Mouse (Mus musculus): Measurements from ENCODE around the gene Ube2dnl2. TPM values are rescaled to one million over a fixed set of nuclear protein-coding genes. Genes with fewer than 3 reads are reported as not detected.

Gene Ube2dnl2
- polyA plus RNA-seq (2014; fragmentation: Nextera tagmentation; extraction: Ambion mirVana), result not detected in 2 replicates

DNA sequence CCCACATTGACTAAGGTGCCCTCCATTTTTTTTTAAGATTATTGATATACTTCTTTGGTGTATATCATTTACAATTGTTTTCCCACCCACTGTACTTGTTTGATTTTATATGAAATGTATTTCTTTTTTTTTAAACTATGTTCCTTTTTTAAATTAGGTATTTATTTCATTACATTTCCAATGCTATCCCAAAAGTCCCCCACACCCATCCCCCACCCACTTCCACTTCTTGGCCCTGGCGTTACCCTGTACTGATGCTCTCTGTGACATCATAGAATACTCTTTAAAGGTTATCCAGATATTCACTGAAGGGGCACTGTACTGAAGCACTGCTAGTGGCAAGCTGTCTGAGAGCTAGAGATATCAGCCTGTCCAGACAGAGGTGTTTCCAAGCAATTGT is at the start of gene Ube2dnl2:
TSS of gene Ube2dnl2 (plus strand) at position 301 of the 400 bp plus-strand sequence.
- WGBS, result 68% methylated on average over 1 of the region's 1 CpGs

DNA sequence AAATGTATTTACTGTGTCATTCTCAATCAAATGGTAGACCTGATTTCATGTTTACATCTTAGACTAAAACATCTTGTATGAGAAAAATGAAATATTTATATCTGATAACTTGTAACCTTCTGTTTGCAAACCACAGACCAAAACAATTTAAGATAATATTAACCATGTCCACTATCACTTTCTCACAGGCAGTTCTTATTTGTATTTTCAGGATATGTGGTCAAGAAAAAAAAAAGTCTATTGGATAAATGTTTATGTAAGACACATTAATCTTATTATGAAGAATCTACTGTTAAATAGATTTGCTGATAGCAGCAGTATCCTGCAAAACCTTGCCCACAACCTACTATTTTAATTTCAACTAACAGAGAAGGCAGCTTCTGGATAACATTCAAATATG is 11.9 kb upstream of the Ube2dnl2 start:
- ATAC-seq (ENCODE audit: low read depth) (no peak), DNase-seq (ENCODE audit: low spot score) (no peak)
- no peaks in the 10 kb centered on the region for H3K4me1 ChIP-seq (ENCODE audit: control insufficient read depth, insufficient read depth, low read length)
- no peaks in the 10 kb centered on the region for H3K27me3 ChIP-seq (replicated peaks; ENCODE audit: control insufficient read depth, insufficient read depth, low read length)
- H3K4me2 ChIP-seq (ENCODE audit: low read depth, low read length), result no peak overlapping the region
- H3K9me3 ChIP-seq (ENCODE audit: control insufficient read depth, low read length), result no peaks in the 10 kb centered on the region
- H3K27ac ChIP-seq (replicated peaks; ENCODE audit: low read depth, low read length), result no peak overlapping the region
- no peak overlapping the region for H3K9ac ChIP-seq (ENCODE audit: low read depth, low read length)
- H3K36me3 ChIP-seq (ENCODE audit: control insufficient read depth, insufficient read depth, low read length), result no peaks in the 10 kb centered on the region
- no peak overlapping the region for H3K4me3 ChIP-seq (ENCODE audit: low read depth, low read length)

More for the DNA sequence above, at the start of gene Ube2dnl2:
- ATAC-seq (ENCODE audit: low read depth) (no peak), DNase-seq (ENCODE audit: low spot score) (no peak)
- no peak within 1 kb of the TSS for H3K4me3 ChIP-seq (ENCODE audit: low read depth, low read length)
- H3K9me3 ChIP-seq (ENCODE audit: control insufficient read depth, low read length), result no peaks in the 10 kb centered on the region
- no peaks in the 10 kb centered on the region for H3K27me3 ChIP-seq (replicated peaks; ENCODE audit: control insufficient read depth, insufficient read depth, low read length)
- H3K36me3 ChIP-seq (ENCODE audit: control insufficient read depth, insufficient read depth, low read length), result no peaks in the 10 kb centered on the region
- no peaks in the 10 kb centered on the region for H3K4me1 ChIP-seq (ENCODE audit: control insufficient read depth, insufficient read depth, low read length)
- no peak within 1 kb of the TSS for H3K4me2 ChIP-seq (ENCODE audit: low read depth, low read length)
- H3K9ac ChIP-seq (ENCODE audit: low read depth, low read length), result no peak within 1 kb of the TSS
- H3K27ac ChIP-seq (replicated peaks; ENCODE audit: low read depth, low read length), result no peak within 1 kb of the TSS

DNA sequence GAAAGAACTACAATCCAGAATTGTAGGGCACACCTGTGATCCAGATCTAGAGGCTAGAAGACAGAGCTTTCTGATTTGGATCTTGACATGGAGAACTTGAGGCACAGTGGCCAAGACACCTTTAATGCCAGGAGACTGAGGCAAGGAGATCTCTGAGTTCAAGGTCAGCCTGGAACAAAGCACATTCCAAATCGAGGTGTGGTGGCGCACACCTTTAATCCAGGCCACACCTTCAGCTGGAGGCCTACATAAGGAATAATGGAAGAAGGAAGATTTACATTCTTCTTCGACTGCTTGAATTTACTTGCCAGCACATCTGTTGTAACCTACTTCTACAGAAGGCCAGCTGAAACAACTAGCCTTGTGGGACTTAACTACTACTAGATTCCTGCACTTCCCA is 9.9 kb upstream of the Ube2dnl2 start:
- Histone ChIP-seq H3K4me1 (ENCODE audit: control insufficient read depth, insufficient read depth, low read length) (no peaks in the 10 kb centered on the region), H3K4me3 (ENCODE audit: low read depth, low read length) (no peak overlapping the region), H3K27ac (replicated peaks; ENCODE audit: low read depth, low read length) (no peak overlapping the region), H3K27me3 (replicated peaks; ENCODE audit: control insufficient read depth, insufficient read depth, low read length) (no peaks in the 10 kb centered on the region), H3K36me3 (ENCODE audit: control insufficient read depth, insufficient read depth, low read length) (no peaks in the 10 kb centered on the region), H3K9me3 (ENCODE audit: control insufficient read depth, low read length) (no peaks in the 10 kb centered on the region), H3K9ac (ENCODE audit: low read depth, low read length) (no peak overlapping the region), H3K4me2 (ENCODE audit: low read depth, low read length) (no peak overlapping the region)
- WGBS, result 76% methylated on average over 3 of the region's 3 CpGs
- no peak for DNase-seq (ENCODE audit: low spot score)
- ATAC-seq (ENCODE audit: low read depth), result no peak

DNA sequence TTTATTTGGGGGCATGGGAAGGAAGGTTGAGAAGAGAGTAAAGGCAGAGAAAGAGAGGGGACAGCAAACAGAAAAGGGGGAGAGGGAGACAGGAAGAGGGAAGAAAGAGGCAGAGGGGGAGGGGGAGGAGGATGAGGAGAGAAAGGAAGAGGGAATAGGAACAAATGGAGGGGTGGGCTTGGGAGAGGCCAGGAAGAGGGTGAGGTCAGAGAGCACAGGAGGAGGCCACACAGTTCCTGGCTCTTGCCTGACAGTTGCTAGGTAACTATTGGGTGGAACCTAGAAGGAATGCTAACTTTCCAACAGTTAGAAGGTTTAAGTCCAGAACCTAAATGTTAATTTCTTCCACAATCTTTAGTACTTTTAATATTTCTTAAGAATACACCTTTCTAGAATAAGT is 4.0 kb upstream of the Ube2dnl2 start:
- H3K27ac ChIP-seq (replicated peaks; ENCODE audit: low read depth, low read length), result no peak overlapping the region
- no peaks in the 10 kb centered on the region for H3K4me1 ChIP-seq (ENCODE audit: control insufficient read depth, insufficient read depth, low read length)
- no peak for DNase-seq (ENCODE audit: low spot score)
- H3K27me3 ChIP-seq (replicated peaks; ENCODE audit: control insufficient read depth, insufficient read depth, low read length), result no peaks in the 10 kb centered on the region
- no peak overlapping the region for H3K9ac ChIP-seq (ENCODE audit: low read depth, low read length)
- H3K36me3 ChIP-seq (ENCODE audit: control insufficient read depth, insufficient read depth, low read length), result no peaks in the 10 kb centered on the region
- H3K4me3 ChIP-seq (ENCODE audit: low read depth, low read length), result no peak overlapping the region
- no peaks in the 10 kb centered on the region for H3K9me3 ChIP-seq (ENCODE audit: control insufficient read depth, low read length)
- no peak overlapping the region for H3K4me2 ChIP-seq (ENCODE audit: low read depth, low read length)
- no peak for ATAC-seq (ENCODE audit: low read depth)

DNA sequence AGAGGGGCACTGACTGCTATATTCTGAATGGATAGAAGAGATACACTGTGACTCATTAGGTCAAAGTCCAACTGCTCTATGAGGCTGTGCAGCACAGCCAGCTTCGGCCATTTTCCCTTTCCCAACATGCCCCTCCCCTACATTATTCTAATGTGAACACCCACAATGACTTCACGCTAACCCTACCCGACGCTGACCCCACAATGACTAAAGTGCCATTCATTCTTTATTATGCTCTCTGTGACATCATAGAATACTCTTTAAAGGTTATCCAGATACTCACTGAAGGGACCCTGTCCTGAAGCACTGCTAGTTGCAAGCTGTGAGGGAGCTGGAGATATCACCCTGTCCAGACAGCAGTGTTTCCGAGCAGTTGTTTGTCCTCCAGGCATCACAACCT is 2.7 kb upstream of the Ube2dnl2 start, which contains the start of gene Ube2dnl1:
TSS of gene Ube2dnl1 (plus strand) at position 301 of the 400 bp plus-strand sequence.
- Histone ChIP-seq H3K27me3 (replicated peaks; ENCODE audit: control insufficient read depth, insufficient read depth, low read length) (no peaks in the 10 kb centered on the region), H3K27ac (replicated peaks; ENCODE audit: low read depth, low read length) (no peak within 1 kb of the TSS), H3K9ac (ENCODE audit: low read depth, low read length) (no peak within 1 kb of the TSS), H3K9me3 (ENCODE audit: control insufficient read depth, low read length) (no peaks in the 10 kb centered on the region), H3K36me3 (ENCODE audit: control insufficient read depth, insufficient read depth, low read length) (no peaks in the 10 kb centered on the region), H3K4me2 (ENCODE audit: low read depth, low read length) (no peak within 1 kb of the TSS), H3K4me1 (ENCODE audit: control insufficient read depth, insufficient read depth, low read length) (no peaks in the 10 kb centered on the region), H3K4me3 (ENCODE audit: low read depth, low read length) (no peak within 1 kb of the TSS)
- 83% methylated on average over 5 of the region's 5 CpGs for WGBS
- ATAC-seq (ENCODE audit: low read depth) (no peak), DNase-seq (ENCODE audit: low spot score) (no peak)

DNA sequence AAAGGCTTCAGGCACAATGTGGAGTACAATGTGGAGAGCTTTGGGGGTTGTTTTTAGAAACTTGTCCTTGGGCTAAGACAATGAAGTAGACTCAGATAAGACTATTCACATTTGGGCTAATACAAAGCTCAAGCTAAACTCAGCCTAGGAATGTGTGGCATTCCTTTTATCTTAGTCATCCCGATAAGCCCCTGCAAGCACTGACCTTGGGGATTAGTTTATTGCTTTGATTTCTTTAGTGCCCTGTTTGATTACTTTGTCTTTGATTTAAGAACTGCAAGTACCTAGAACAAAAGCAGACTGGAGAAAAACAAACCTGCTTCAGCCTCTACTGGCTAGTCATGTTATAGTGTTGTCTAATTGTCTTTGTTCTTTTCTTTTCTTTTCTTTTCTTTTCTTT is 47.7 kb downstream of the Ube2dnl2 start:
- no peaks in the 10 kb centered on the region for H3K9me3 ChIP-seq (ENCODE audit: control insufficient read depth, low read length)
- H3K36me3 ChIP-seq (ENCODE audit: control insufficient read depth, insufficient read depth, low read length), result no peaks in the 10 kb centered on the region
- no peak overlapping the region for H3K4me2 ChIP-seq (ENCODE audit: low read depth, low read length)
- H3K4me1 ChIP-seq (ENCODE audit: control insufficient read depth, insufficient read depth, low read length), result no peaks in the 10 kb centered on the region
- H3K27me3 ChIP-seq (replicated peaks; ENCODE audit: control insufficient read depth, insufficient read depth, low read length), result no peaks in the 10 kb centered on the region
- H3K27ac ChIP-seq (replicated peaks; ENCODE audit: low read depth, low read length), result no peak overlapping the region
- ATAC-seq (ENCODE audit: low read depth) (no peak), DNase-seq (ENCODE audit: low spot score) (no peak)
- no peak overlapping the region for H3K9ac ChIP-seq (ENCODE audit: low read depth, low read length)
- WGBS, result 42% methylated on average over 1 of the region's 1 CpGs
- H3K4me3 ChIP-seq (ENCODE audit: low read depth, low read length), result no peak overlapping the region

Other genes starting within 250 kb of the Ube2dnl2 start
- not detected in 2 replicates for gene Ube2dnl1, start 2.6 kb upstream of the Ube2dnl2 start, polyA plus RNA-seq (2014; fragmentation: Nextera tagmentation; extraction: Ambion mirVana)

Data from embryonic facial prominence, embryonic 14.5 days (tissue).